Mouse (Mus musculus): Measurements from ENCODE around the gene Cenpi.
"Not testable (repeated sequence)": the region's sequence is repeated elsewhere in the genome, so short reads cannot be mapped to it uniquely, and the experiment has no call there.

Cenpi gene

DNA sequence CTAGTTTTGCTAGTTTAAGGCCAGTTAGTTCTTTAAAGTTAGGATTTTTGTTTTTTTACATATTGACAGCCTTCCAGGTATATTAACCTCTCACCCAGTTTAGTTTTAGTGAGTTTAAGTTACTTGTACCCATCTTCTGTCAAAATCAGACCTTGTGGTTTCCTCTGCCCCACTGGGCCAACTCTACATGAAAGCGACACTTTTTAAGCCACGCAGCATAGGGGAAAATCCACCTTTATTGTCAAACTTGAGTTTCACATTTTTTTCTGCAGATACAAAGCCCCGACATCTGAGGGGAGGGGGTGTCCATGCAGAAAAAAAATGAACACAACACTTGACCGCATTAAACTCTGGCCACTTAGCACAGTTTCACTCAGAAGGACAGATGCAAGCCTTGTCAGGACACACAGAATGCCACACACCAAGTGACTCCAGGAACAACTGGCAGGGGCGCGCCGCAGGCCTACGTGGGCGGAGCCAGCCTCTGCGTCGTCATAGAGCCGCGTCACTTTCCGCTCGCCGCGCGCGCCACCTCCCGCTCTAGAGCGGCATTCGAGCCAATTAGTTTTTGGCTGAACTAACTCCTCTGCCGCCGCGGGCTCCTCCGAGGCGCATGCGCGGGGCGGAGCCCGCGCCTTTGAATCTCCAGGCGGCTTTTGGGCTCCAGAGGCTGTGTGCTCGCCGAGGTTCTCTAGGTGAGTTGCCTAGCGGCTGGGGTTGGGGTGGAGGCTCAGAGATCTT is at the start of gene Cenpi:
Gene Cenpi, plus strand, starts transcription at position 551 of the 741 bp plus-strand sequence.
- peak; percentile 56 for DNase-seq (ENCODE audit: low read depth, low spot score)

- no peak for DNase-seq (ENCODE audit: low read depth, low spot score)
These were observed 46.7 kb upstream of the Cenpi start for GRCm38 (mm10) chrX:134261191-134261590.

DNA sequence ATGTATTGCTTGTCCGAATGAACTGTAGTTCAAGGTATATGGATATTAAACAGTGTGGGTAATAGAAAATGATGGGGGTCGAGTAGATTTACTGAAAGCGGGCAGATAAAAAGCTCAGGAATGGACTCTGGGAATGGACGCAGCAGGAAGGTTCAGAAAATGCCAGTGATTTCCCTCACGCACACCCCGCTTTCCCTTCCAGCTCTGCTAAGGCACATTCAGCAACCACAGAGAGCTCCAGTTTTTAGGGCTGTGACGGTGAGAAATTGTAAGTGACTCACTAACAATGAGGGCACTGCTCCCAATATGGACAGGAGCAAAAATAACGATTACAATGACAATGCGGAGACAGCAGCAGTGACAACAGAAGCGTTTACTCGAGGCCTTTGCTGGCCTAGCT is 45.8 kb upstream of the Cenpi start:
- DNase-seq (ENCODE audit: low read depth, low spot score), result no peak

DNA sequence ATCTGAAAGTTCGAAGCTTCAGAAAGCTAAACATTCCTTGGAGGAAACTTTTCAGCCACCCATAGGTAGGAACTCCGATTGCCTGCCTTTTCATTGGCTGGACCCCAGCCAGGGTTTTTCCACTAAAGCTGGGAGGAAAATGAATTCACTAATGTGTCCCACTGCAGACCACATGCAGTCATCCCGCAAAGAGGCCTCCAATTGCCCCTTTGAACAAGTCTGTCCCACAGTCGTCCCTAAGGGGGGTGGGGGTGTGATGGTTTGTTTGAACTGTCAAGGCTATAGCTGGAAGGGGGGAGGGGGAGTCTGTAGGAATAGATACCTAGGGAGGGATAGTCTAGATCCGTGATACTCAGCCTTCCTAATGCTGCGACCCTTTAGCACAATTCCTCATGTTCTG is 32.2 kb upstream of the Cenpi start:
- no peak for DNase-seq (ENCODE audit: low read depth, low spot score)

DNA sequence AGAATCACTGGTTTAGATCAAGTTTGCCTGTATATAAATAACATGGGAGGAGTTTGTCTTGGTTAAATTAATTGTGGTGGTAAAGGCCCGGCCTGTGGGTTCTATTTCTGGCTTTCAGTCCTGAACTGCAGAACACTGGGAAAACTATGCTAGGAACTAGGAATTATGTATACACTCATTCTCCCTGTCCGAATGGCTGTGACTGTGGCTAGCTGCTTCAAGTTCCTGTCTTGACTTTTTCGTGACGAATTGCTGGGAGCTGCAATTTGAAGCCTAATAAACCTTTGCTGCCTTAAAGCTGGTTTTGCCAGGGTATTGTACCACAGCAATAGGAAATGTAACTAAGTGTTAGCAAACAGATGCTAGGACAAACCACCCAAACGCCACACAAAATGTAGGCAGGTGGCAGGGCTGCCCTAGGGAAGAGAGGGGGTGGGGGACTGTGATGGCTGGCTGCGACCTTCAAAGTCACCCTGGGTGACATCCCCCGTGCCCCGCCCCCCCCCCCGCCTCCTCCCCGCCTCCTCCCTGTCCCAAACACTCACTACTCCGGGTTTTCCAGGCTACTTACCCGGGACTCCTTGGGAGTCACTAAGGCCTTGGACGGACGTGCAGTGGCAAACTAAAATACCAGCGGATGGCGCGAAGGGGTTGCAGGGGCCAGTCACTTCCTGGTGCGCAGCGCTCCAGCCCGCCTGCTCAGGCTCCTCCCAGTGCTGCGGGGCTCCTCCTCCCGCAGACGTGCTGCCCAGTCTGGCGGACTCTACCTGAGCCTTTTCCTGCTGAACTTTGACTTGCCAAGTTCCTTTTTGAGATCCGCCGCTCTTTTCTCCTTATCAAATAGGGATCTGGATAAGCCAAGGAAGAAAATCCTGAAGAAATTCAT is 31.4 kb upstream of the Cenpi start, which contains the start of gene Trmt2b:
Gene Trmt2b, minus strand, starts transcription at position 710 of the 886 bp plus-strand sequence.
- no peak for DNase-seq (ENCODE audit: low read depth, low spot score)

- DNase-seq (ENCODE audit: low read depth, low spot score), result no peak
These were observed 27.4 kb upstream of the Cenpi start for GRCm38 (mm10) chrX:134280531-134280930.

DNA sequence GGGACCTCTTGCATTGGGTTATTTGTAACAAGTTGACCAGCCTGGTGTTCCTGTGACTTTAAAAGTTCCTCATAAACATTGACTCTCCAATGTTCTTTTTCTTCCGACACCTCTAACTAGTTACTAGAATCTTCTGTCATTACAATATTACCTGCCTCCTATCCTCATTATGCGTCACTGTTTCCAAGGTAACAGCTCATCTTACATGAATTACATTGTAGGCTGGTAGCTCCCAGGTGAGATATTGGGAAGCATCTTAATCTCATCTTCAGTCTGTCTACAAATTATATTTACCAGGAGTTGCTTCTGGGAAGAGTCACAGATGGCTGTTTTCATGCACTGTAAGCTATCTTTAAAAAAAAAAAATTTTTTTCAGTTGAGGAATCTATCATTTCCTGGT is 22.8 kb upstream of the Cenpi start:
- DNase-seq (ENCODE audit: low read depth, low spot score), result no peak

DNA sequence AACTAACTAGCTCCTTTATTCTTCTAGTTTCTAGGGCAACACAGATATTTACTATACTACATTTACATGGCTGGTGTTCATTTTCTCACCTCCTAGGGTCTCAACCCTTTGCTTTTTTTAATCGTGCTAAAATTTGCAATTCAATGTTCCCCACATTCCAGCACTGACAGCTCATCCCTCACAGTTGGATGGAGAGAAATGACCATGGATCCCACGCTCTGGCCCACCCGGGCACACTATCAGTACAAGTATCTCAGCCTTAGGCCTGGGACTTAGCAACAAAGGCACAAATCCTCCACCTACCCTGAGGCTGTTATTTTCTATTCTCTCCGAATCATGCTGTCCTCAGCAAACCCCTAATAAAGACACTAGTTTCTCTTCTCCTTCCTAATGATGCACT is 22.1 kb upstream of the Cenpi start:
- no peak for DNase-seq (ENCODE audit: low read depth, low spot score)

DNA sequence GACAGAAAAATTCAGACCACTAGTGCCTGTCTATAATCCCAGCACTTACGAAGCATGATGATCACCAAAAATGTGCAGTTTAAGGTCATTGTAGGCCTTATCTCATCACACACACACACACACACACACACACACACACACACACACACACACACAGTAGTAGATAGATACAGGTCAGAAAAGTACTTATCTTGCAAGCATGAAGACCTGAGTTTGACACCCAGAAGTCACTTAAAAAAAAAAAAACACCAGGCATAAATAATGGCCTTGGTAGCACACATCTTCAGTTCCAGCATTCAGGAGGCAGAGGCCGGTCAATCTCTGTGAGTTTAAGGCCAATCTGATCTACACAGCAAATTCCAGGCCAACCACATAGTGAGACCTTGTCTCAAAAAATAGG is 20.6 kb upstream of the Cenpi start:
- DNase-seq (ENCODE audit: low read depth, low spot score), result no peak

GRCm38 (mm10) chrX:134296301-134296700 is 11.6 kb upstream of the Cenpi start:
- no peak for DNase-seq (ENCODE audit: low read depth, low spot score)

DNA sequence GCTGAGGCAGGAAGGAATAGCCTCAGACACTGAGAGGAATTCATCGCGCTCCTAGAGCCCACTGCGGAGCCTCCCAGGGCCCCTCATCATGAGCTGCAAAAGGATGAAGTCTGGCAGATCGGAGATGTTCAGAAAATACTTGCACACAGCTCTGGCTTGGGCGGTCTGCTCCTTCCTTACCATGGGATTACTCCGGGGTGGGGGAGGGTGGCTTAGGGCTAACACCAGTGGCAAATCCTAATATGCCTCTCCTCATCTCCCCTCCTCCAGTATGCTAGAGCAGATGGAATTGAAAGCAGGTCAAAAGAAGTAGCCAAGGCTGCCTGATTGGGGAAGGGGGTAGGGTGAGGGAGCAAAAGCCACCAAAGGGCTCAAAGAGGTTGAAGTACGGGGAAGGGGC is 11.1 kb upstream of the Cenpi start:
- DNase-seq (ENCODE audit: low read depth, low spot score), result no peak

GRCm38 (mm10) chrX:134297195-134297594 is 10.7 kb upstream of the Cenpi start:
- no peak for DNase-seq (ENCODE audit: low read depth, low spot score)

DNA sequence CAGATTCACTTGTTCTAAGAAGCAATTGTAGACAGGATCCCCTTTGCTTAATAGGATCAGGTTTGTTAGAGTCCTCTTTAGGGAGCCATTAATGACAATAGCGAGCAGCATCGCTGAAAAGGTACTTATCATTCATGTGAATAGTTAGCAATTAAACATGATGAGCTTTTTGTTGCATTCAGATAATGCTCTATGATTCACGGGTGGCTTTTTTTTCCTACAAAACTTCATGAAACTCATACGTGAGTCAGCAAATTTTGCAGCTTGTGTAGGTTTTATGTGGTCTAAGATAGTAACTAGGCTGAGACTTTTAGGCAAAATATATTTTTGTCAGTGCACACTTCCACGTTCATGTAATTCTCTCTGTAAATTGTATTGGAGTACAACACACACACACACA is 7.7 kb upstream of the Cenpi start:
- no peak for DNase-seq (ENCODE audit: low read depth, low spot score)

DNA sequence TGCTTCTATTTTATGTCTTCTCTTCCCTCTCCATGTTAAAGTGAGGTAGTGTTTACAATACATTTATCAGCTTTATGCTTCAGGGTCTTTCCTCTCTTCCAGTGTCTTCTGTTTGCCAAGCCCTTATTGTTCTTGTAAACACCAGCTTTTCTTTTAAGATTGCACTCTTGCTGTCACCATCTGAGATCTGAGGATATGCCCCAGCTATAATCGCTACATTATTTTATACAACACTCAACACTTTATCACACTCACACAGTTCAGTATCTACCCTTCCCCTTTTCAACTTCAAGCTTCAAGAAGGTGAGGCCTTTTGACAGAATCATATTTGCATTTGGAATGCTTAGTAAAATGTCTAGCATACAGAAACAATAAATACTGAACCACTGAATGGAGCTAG is 4.6 kb upstream of the Cenpi start:
- no peak for DNase-seq (ENCODE audit: low read depth, low spot score)

GRCm38 (mm10) chrX:134308275-134308634 is 371 bp downstream of the Cenpi start:
- no peak for DNase-seq (ENCODE audit: low read depth, low spot score)

GRCm38 (mm10) chrX:134311193-134311592 is 3.3 kb downstream of the Cenpi start:
- not testable (repeated sequence) for DNase-seq (ENCODE audit: low read depth, low spot score)

DNA sequence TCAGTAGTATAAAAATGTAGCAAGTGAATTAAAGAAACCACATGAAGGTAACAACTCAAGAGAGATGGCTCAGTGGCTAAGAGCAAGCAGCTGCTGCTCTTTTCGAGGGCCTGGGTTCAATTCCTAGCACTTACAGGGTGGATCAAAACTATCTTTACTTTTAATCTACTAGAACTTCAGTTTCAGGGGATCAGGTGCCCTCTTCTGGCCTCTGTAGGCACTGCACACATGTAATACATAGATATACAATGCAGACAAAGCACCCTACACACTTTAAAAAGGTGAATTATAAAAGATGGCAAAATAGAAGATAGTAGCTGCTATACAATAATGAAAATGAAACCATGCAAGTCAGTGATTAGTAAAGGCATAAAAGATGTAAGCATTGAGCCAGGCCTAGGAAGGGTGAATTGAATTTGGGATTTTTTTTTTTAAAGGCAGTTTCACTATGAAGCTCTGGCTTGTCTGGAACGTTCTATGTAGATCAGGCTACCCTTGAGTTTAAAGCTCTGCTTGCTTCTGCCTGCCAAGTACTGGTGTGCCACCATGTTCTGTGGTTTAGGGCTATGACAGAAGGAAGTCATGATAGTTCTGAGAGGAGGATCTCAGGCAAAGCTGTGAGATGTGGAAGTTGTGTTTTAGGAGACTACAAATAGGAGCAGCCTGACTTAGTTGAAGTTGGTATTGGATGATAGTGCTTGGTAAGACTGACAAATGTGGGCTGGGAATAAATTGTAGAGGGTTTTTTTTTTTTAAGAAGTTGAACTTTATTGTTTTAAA is 11.5 kb downstream of the Cenpi start:
- no peak for DNase-seq (ENCODE audit: low read depth, low spot score)

DNA sequence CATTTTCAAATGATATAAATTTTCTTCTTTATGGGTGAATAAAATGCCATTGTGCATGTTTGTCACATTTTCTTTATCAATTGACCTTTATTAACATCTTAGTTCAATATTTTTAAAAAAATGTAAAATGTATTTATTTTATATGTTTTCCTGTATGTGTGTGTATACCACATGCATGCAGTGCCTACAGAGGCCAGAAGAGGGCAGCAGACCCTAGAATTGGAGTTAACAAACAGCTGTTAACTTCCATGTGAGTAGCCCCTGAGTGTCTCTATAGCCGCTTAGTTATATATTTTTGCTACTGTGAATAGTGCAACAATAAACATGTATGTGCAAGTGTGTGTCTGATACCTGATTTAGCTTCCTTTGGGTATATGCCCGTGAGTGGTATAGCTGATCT is 25.4 kb downstream of the Cenpi start:
- DNase-seq (ENCODE audit: low read depth, low spot score), result no peak

DNA sequence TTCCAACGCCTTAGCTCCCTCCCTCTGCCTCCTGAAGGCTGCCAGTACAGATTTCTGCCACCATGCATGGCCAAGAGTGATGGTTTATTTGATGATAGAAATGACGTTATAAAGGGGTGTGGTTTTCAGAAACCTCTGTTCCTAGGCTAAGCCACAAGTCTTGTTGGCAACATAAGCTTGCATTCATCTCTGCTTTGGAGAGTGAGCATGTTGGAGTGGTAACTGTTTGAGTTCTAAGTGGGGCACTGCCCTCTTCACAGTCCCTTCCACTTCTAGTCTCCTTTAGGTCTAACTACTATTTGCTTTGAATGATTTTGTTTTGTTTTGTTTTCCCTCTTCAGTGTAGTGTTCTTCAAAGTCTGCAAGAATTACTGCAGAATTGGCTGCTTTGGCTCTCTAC is 34.9 kb downstream of the Cenpi start:
- DNase-seq (ENCODE audit: low read depth, low spot score), result no peak

GRCm38 (mm10) chrX:134350205-134350604 is 42.3 kb downstream of the Cenpi start:
- DNase-seq (ENCODE audit: low read depth, low spot score), result no peak

- DNase-seq (ENCODE audit: low read depth, low spot score), result no peak
These were observed 46.0 kb downstream of the Cenpi start for GRCm38 (mm10) chrX:134353848-134354247.

DNA sequence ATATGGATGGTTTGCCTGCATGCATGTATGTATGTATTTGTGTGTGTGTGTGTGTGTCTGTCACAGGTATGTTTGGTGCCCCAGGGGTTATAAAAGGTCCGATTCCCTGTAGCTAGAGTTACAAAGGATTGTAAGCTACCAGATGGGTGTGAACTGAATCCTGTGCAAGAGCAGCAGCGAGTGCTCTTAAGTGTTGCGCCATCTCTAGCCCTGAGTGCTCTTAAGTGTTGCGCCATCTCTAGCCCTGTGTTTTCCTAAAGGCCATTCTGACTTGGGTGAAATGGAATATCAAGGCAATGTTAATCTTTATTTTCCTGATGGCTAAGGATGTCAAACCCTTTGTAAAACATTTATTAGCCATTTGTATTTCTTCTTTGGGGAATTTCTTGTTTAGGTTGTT is 51.5 kb downstream of the Cenpi start:
- no peak for DNase-seq (ENCODE audit: low read depth, low spot score)
